Mouse (Mus musculus): ENCODE measurements around the gene S100z. TPM values are rescaled to one million over a fixed set of nuclear protein-coding genes. Genes with fewer than 3 reads are reported as not detected.
A peak's percentile ranks its signal among the peaks of the same experiment; 100 is the strongest.

Gene S100z
- total RNA-seq (2021): not detected
- long read RNA-seq, experiment 1: 0 reads
- long read RNA-seq, experiment 2: 0 reads

DNA sequence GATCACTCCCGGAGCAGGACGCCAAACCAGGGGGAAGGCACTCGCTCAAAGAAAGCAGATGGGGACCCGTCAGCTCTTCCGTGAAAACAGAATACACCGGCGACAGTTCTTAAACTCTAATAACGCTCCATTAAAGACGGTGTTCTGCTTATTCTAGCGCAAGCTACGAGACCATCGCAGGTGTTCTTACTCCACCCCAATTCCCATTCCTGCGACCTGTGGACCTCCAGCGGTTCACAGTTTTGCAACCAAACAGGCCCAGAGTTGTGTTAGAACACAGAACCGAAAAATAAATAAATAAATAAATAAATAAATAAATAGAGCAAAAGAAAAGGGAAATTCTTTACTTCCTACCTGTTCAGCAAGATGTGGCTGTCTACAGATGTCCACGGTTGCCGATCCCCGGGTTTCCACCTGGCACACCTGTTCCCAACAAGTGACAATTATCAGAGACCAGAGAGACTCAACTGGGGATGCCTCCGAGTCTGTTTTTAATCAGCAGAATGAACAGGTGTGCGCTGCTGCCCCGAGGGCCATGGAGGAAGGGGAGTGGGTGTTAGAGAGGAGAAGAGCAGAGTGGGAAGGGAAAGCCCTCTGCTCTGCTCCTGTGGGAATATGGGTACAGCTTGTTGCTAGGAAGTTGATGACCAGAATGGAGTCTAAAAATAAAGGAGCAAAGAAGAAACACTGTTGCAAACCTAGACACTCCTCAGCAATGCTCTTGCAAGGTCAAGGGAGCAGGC, at the start of gene S100z:
TSS of gene S100z (minus strand) at position 51 of the 743 bp plus-strand sequence.
- no peak for DNase-seq (ENCODE audit: low spot score in 2 of 2)

DNA sequence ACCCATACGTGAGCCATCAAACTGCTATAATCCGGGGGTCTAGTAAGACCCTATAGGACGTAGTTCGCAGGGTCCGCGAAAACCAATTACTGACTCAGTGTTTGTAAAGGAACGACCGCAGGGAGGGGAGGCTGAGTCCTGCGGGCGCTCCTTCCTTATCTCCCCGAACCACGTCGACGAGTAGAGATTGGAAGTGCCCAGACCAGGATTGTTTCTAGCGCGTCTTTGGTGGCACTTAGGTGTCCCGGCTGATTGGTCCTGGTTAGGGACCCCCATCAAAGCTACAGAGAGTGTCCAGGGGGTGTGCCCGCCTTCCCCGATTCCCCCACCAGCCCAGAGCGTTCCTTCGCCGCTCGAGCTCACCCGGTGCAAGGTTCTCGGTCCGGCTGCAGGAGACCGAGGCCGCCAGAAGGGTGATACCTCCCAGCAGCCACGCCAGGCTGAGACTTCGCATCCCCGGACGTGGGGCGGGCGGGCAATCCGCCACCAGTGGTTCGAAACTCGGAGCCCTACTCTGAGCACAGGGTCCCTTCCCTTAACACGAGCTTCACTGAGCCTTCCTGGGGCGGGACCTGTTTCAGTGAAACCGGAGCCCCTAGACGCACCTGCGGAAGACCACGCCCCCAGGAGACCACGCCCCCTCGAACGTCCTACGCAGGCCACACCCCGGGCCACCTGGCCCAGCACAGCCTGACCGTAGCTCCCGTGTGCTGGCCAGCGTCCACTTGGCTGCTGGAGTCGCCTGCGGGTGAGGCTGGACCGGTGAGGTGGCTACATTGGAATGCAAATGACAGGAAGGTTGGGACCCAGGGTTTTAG, 46.4 kb upstream of the S100z start, which contains the start of gene F2rl1:
TSS of gene F2rl1 (minus strand) at position 554 of the 818 bp plus-strand sequence.
- no peak for DNase-seq (ENCODE audit: low spot score in 2 of 2)

DNA sequence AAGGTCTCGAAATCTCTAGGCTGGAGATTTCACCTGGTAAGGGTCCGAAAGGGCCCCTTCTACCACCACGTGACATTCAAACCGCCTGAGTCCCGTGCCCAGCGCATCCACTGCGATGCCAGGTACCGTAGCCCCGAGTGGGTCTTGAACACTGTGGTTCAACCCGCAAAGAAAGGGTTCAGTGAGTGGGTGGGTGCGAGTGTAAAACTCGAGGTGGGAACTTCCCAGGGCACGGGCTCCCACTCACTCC, 45.8 kb upstream of the S100z start:
- DNase-seq (ENCODE audit: low spot score in 2 of 2): no peak

- no peak for DNase-seq (ENCODE audit: low spot score in 2 of 2)
Observed at GRCm38 (mm10) chr13:95523659-95524423, 45.3 kb upstream of the S100z start.

DNA sequence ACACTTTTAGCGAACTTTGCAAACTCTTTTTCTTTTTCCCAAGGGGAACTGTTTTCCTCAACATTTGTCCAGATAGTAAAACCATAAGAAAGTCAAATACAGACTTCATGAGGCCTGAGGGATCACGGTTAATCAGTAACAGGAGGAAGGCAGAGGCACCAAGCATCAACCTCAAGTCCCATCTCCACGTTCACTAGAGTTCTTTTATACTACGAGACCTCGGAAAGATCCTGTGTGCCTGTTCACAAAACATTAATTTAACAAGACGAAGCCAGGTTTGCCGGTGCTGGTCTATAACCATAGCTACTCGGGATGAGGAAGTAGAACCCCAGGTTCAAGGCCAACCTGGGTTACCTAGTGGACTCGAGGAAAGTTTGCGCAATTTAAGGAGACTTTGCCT, 43.7 kb upstream of the S100z start:
- DNase-seq (ENCODE audit: low spot score in 2 of 2): no peak

DNA sequence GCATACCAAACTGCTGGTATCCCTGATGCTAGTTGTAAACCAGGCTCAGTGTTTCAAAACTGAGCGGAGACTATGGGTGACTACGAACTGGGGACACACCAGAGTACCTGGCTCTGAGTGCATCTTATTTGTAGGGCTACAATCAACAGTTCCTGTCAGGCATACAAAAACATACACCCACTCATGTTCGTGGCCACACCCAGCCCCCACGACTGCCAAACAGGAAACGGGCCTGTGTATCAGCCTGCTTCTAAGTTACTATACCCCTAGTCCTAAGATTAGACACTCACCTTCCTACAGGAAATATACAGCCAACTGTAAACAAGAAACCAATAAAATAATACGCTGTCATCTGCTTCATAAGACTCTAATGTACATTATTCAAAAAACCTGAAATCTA, 42.5 kb upstream of the S100z start:
- DNase-seq (ENCODE audit: low spot score in 2 of 2): no peak

DNA sequence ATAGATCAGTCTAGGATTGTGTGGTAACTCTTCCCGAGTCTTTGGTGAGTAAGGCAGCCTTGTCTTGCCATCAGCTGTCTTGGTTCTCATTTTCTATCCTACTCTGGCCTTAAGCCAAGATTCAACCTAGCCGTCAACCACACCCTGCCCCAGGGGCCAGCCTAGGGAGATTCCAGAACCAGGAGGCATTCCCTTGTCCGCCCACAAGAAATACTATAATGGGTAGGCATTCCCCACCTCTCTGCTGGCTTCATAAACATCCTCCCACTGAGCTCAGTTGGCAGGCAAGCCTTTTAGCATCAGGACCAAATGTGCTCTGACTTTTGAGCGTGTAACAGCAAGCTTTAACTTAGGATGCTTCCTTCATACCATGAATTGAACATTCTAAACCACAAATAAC, 36.2 kb upstream of the S100z start:
- DNase-seq (ENCODE audit: low spot score in 2 of 2): peak in 1 of 2 experiments; percentile 18

DNA sequence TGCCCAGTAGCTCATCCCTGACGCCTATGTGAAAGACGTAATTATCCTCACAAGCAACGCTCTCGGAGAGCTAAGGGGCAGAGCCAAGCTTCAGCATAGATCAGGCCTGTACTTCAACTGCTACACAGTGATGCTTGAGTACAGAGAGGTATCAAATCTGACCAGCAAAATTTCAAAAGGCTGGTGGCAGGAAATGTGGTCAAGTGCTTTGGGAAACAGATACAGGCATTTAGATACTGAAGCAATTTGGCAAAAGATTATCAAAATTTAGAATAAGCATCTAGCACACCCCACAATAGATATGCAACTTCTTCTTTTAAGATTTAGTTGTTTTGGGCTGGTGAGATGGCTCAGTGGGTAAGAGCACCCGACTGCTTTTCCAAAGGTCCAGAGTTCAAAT, 31.5 kb upstream of the S100z start:
- DNase-seq (ENCODE audit: low spot score in 2 of 2): no peak

DNA sequence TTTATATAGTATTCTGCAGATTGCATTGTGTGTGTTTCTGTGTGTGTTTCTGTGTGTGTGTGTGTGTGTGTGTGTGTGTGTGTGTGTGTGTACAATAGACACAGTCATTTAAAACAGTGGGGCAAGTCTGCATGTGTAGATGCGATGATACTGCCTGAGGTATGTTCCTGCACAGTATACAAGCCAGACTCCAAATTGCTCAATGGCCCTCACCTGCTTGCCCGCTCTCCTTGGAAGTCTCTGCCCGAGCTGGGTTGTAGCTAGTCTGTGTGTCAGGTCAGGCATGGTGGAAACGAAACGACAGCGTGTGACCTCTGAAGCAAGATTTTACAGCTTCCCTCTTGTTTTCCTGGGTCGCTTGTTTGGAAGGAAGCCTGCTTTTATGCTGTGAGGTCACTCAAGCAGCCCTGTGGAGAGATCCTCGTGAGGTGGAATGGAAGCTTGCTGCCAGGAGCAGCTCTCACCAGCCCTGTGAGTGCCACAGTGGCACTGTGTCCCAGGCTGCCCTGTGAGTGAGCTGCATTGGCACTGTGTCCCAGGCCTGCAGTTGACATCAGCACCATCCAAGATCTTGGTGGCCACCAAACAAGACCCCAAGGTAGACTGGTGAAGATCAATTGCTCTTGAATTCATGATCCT, 24.9 kb upstream of the S100z start:
- DNase-seq (ENCODE audit: low spot score in 2 of 2): no peak

DNA sequence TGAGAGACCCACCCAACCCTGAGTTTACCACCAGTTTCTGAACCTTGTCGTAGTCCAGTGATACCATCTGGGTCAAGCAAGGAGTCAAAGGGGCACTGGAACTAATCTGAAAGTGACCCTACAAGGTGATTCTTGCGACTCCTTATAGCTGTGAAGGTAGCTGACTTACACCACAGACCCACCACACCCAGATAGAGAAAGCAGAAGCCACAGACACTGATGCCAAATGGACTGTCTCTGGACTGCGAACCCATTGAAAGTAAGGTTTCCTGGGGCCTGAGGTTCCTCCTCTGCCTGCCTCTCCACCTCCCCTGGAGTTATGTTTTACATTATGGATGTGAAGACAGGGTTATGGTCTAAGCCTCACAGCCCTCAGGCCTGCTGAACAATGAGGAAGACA, 18.1 kb upstream of the S100z start:
- DNase-seq (ENCODE audit: low spot score in 2 of 2): no peak

DNA sequence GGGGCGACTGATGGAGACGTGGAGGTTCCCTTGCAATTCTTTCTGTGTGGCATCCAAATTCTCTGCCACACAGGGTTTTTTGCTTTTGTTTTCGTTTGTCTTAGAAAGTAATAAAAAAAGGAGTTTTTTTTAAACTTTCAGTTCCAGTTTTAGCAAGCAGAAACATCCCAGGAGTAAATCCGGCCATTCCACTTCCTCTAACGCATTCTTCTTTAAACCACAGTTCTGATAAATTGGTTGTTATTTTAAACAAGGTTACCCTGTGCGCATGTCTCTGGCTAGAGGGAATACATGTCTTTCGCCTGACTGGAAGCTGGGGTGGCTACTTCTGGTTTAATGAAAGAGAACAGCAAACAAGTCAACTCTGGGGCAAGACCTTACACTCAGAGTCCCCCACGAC, 16.3 kb upstream of the S100z start:
- no peak for DNase-seq (ENCODE audit: low spot score in 2 of 2)

DNA sequence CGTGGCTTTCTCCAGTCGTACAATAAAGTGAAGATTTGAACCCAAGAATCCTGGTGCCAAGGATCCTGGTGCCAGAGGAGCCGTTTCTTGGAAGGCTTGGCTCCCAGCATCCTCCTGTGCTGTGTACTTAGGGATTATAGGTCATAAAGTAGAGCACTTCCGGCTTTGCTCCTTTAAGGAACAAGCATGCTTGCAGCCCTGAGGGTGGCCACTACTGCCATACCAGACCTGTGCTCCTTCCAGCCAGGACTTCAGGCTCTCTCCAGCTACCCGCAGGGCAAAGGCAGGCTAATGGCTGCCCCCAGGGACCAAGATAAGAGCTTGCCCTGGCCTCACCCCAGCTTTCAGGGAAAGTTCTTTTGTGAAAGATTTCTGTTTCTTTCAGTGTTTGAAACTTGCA, 14.8 kb upstream of the S100z start:
- DNase-seq (ENCODE audit: low spot score in 2 of 2): no peak

DNA sequence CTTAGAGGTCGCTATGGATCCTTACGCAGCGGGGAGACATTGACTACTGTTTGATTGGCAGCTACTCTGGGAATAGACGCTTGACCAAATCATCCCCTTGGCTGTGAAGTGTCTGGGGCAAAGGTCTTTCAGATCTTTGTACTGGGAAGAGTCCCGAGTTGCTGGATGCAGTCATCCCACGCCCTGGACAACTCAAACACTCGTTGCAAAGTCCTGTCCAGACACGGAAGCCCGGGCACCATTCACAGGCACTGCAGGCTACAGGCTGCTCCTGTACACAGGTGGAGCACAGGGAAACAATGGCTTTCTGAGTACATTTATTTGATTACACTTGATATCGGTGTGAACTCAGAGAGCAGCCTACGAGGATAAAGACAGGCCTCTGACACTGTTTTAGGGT, 12.8 kb upstream of the S100z start:
- DNase-seq (ENCODE audit: low spot score in 2 of 2): no peak

DNA sequence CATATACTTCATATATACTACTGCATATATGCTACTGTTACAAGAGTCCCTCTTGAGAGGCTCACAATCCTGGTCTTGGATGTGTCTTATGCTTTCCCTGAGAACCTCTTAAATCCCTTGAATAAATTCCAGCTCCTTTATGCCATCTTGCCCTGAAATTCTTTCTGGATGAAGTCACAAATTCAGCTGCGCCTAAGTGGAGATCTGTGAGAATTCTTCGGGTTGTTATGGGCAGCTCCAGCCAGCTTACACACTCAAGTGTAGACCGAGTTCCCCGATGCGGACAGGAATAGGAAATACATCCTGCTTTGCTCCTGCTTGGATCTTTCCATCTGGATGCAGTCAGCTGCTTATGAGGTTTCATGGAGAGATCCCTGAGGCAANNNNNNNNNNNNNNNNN, 6.1 kb upstream of the S100z start:
- no peak for DNase-seq (ENCODE audit: low spot score in 2 of 2)

GRCm38 (mm10) chr13:95481428-95481827, 2.9 kb upstream of the S100z start:
- DNase-seq (ENCODE audit: low spot score in 2 of 2): peak; percentile 70 to 82

- no peak for DNase-seq (ENCODE audit: low spot score in 2 of 2)
Observed at GRCm38 (mm10) chr13:95477173-95477572, 1.3 kb downstream of the S100z start.

- DNase-seq (ENCODE audit: low spot score in 2 of 2): no peak
Observed at GRCm38 (mm10) chr13:95475124-95475523, 3.4 kb downstream of the S100z start.

GRCm38 (mm10) chr13:95474294-95474693, 4.2 kb downstream of the S100z start:
- no peak for DNase-seq (ENCODE audit: low spot score in 2 of 2)

DNA sequence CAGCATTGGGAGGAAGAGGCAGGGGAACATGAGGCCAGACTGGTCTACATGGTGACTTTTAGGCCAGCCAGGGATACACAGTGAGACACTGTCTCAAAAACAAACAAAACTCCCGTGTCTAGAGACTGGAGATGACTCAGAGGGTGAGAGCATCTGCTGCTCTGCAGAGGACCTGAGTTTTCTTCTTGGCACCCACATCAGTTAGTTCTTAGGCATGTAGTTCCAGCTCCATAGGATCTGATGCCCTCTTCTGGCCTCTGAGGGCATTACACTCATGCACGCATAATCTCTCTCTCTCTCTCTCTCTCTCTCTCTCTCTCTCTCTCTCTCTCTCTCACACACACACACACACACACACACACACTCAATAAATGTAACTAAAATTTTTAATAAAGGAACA, 7.6 kb downstream of the S100z start:
- DNase-seq (ENCODE audit: low spot score in 2 of 2): no peak

GRCm38 (mm10) chr13:95451529-95451928, 27.0 kb downstream of the S100z start:
- DNase-seq (ENCODE audit: low spot score in 2 of 2): no peak

GRCm38 (mm10) chr13:95450636-95451210, 27.8 kb downstream of the S100z start:
- DNase-seq (ENCODE audit: low spot score in 2 of 2): no peak

Measured in left cerebral cortex, adult 18-20 months (tissue).